Mouse (Mus musculus) frontal cortex, postnatal 25 days (tissue): ENCODE data around the gene Pip4k2c.
"Not testable (repeated sequence)": the region's sequence is repeated elsewhere in the genome, so short reads cannot be mapped to it uniquely, and the experiment has no call there.

Experiments
- DNase-seq, 2 experiments: peaks; one replicate each; pipeline ENCODE4 v3.0.0; 2022; ENCODE audit warnings: low spot score in 2 of 2

Gene Pip4k2c

DNA sequence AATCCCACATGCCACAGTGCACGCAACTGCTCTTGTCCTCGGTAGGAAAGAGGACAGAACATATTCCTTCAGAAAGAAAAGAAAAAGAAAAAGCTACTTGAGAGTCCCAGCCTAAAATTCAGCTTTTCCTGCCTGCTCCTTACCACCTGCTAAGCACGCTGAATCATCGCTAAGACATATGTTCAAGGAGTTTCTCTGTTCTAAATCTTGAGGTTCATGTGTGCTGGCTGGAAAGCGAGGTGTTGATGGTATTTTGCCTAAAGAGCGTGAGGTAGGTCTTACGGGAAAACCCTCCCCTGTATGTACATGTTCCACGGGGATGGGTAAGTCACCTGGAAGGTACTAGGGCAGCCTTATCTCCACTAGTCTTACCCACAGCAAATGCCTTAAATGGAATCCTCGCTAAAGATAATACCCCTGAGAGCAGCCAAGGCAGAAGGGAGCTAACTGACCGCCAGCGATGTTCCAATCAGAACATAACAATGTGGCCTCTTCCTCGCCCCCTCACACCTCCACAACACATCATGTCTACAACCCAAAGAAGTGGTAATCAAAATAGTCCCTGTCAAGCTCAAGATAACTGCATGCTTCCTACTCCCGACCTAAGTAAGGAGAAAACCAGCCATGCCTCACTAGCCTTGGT, 1.3 kb downstream of the Pip4k2c start:
- DNase-seq = no peak

DNA sequence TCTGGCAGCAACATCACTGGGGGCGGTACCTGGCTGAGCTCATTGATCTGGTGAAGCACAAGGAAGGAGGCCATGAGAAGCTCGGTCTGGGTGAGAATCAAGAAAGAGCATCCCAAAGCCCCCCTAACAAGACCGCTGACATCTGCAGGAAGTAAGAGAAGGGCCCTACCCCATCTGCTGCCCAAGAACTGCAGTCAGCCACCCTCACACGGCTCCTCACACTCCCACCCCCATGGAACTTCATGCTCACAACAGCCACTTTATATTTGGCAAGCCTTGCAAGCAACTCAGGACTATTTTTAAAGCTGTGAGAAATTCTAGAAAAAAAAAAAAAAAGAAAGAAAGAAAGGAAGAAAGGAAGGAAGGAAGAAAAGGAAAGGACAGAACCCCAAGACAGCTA, 2.5 kb downstream of the Pip4k2c start:
- DNase-seq = no peak

DNA sequence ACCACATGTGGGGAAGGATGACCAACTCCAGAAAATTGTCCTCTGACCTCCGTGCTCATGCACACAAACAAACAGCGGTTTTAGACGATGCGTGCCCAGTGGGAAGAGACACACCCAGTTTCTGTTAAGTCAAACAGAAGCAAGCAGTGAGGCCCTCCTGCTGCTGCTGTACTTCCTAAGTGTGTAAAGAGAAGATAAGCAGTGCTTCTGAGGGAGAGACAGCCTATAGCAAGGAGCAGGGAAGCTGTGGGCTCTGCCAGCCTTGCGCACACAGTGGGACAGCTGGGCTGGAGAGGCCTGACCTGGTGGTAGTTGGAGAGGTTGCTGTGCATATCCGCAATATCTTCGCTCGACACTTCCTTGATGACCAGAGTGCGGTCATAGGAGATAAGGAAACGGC, 6.0 kb downstream of the Pip4k2c start:
- no peak for DNase-seq

DNA sequence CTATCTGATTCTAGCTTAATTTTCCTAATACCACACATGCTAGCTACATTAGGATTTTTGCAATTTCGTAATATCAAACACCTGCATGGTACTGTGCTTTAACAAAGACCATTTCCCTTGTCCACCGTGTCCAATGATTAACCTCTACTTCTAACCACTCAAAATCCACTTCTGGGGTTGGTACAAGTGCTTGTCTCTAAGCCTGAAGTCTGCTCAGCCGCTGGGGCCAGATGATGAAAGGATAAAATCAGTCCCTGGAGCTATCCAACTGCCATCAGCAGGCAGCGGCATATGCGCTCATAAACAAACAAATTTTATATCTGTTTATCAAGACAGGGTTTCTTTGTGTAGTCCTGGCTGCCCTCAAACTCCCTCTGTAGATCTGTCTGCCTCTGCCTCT, 6.8 kb downstream of the Pip4k2c start:
- no peak for DNase-seq

DNA sequence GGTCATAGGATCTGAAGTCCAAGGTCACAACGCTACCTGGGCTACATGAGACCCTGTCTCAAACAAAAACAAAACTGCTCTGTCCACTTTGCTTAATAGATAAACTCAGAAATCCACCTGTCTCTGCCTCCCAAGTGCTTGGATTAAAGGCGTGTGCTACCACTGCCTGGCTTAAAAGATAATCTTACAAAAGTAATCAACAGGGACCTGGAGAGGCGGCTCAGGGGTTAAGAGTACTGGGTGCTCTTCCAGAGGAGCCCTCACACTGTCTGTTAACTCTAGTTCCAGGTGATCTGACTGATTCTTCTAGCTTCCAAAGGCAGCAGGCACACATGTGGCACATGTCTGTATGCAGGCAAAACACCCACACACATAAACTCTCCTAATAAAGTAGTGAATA, 8.3 kb downstream of the Pip4k2c start:
- DNase-seq = no peak

DNA sequence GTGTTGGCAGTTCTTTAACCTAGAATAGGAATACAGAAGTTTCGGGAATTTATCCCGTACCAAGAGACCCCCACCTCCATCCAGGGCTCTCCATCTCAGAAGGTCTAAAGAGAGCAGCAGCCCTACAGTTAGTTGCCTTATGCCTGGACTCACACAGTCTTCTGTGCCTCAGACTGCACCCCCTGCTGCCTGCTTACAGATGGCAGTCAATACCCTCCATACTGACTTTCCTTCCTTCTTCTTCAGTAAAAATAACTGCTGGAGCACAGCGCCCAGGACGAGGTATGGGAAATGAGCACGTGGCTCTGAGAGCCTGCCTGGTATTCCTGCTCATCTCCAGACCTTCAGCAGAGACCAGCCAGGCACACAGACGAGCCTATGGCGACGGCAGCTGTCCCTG, 11.1 kb downstream of the Pip4k2c start:
- no peak for DNase-seq

DNA sequence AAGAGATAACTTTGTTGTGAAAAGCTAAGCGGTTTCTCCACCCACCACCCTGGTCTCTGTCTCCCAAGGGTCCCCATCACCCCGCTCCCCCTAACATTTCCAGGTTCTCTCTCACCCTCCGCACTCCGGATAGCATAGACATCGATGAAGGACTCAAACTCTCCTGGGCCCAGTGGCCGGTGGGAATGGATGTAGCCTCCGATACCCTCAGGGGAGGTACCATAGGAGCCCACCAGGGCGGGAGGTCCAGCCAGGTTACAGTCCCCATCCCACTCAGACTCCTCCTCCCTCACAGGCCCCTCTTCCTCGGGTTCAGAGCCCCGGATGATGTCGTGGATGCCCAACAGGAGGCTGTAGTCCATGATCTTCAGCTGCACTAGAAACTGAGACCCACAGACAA, 11.9 kb downstream of the Pip4k2c start:
- DNase-seq = no peak

DNA sequence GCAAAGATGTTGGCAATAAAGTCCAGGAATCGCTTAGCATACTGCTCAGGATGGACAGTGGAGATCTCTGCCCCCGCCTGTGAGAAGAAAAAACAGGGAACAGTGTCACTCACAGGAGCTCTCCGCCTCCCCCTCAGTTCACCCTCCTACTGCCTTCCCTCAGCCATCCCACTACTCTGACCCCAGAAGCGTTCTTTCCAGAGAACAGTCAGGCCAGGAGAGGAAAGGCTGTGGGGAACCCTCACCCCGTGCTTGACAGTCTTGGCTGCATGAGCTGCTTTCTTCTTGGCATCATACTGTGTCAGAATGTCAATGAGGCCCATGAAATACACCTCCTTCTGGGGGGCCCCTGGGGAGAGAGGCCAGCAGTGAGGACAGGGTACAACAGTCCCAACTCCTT, 12.3 kb downstream of the Pip4k2c start:
- no peak for DNase-seq

DNA sequence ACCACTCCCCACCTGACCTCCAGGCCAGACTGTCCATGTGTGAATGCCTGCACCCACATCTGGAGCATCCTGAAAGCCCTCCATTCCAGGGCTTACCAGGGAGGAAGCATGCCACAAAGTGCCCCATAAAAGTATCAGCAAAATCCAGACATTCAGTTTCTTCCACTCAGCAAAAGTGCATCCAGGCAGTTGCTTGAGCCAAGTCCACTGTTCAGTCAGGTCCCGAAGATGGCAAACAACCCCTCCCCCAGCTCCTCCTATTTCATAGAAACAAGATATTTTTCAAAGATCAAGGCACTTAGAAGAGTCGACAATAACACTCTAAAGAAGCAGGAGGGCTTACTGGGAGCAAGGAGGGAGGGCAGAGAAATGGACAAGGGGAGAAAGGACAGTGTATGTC, 12.9 kb downstream of the Pip4k2c start:
- DNase-seq = no peak

DNA sequence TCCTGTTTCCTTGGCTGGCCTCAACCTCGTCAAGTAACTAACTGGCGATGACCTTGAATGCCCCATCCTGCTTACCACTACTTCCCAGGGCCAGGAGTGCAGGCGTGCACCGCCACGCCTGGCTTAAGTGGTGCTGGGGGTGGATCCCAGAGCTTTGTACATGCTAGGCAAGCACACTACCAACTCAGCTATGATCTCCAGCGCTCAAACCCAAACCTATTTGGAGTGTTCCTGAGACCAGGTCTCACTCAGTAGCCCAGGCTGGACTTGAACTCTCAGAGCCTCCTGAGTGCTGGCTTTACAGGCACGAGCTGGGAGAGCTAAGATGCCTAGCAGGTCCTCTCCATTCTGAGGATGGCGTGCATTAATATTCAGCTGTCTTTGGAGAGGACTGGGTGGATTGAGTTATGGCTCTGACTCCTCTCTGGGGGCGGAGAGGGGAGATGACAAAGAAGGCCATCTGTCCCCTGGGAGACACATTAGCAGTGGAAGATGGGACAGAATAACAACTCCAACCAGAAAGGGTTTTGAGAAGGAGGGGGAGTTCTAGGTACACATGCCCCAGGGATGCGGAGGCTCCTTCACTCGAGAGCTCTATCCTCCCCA, 13.8 kb downstream of the Pip4k2c start:
- DNase-seq = no peak

DNA sequence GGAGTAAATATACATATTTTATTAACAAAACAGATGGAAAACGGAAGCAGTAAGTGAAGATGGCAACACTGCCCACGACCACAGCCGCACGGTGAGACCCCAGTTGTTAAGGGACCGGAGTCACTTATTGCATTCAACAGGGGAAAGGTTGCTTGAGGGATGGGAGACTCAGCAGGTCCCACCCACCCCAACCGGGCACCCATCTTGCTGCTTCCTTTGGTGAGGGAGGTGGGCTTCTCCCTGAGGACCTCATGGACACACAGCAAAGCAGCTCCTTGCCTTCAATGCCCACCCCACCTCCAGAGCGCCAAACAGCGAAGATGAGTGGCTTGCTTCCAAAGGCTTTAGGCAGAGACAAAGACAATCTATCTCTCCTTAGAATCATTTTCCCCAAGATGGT, 14.3 kb downstream of the Pip4k2c start:
- no peak for DNase-seq

DNA sequence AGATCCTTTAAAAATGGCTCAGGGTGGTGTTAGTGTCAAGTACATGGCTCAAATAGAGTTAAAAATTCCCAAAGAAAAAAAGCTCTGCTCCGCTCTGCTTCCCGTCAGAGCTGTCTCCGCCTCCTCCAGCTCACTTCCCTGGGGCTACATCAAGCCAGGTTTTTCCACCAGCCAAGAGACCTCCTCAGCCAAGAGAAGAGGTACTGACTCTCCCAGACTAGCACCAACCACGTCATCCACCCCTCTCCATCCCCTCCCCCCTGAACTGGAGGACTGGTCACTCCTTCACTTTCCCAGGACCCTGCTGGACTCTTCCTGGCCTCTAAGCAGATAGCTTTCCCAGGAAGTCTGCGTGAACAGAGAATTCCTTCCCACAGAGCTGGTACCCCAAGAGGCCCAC, 15.0 kb downstream of the Pip4k2c start:
- peak in 1 of 2 experiments; percentile 53 for DNase-seq

DNA sequence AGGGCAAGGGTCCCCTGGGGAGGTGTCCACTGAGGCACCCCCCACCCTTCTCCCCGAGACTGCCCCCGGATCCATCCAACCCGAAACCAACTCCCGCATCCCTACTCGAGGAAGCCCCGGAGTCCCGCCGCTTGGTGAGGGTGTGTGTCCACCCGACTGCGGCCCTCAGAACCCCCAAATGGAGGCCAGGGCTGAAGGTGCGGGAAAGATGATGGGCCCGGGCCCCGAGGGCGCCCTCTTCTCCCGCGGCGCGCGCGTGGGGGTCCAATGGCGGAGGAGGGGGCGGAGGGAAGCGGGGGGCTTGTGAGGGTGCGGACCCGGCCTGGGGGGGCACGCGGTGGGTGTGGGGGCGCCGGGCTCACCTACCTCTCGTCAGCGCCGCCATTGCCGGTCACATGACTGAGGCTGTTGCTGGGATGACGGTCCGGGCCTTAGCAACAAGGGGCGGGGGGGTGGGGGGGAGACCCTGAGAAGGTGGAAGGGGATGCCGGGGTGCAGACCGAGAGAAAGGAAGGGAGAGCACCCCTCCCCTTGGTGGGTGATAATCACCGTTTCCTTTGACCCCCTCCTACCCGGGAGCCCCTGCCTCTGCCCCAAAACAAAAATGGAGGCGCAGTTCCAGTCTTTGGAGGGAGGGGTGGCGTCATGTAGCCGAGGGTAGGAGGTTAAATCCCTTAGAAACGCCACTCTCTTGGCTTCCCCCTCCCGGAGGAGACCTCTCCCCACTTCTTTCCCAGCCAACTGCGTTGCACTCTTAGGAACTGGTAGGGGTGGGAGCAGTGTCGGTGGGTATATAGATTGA, 15.9 kb downstream of the Pip4k2c start, which contains the start of gene Dtx3:
Gene Dtx3, minus strand, starts transcription at position 401 of the 802 bp plus-strand sequence.
- no peak for DNase-seq

DNA sequence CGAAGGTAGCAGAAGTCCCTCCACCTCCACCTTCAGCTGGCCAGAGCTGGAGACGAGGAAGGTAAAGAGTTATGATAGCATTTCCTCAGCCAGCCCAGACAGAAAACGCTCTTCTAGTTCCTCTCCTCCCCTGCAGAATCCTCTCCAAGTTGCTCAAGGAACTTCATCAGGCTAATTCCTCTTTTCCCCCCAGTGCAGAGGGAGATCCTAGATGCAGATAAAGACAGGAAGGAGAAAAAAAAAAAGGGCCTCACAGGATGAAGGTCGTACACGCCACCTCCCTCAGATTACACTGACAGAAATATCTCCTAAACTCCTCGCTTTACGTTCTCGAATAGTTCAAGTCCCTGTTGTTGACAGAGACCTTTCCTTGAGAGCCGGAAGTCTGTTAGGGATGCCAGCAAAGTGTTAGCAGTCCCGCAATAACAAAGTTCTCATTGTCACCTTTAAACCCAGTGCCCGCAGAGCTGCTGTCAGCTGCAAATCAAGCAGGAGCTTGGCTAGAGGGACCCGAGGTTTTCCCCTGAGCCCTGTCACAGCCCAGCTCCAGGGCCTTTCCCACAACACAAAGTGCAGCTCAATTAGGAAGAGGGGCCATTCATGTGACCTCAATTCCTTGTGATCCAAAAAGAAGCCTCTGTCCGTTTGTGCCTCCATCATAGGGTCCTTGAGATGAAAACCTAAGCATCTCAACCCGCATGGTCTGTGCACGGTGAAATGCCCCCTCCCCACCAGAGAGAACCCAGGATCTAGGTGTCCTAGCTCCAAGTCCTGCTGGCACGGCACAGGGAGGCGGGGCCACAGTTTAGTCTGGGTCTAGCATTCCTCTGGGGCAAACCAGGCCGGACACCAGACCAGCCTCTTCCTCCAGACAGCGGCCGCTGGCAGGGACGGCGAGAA, 16.7 kb downstream of the Pip4k2c start:
- DNase-seq = no peak

DNA sequence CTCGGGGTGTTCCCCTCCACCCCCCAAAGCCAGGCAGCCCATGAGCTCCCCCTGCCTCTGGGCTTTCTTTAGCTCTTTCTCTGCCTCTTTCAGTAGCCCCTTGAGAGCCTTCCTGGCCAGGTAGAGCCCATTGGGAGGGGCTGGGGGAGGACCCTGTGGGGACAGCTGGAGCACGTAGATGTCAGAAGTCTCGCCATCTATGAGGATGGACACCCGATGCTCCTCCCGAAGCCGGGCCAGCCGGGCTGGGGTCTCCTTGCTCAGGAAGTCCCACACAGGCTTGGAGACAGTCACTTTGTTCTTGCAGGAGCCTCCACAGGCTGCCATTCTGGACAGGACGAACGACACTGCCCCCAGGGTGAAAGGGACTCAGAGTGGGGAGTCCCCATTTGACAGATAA, 18.4 kb downstream of the Pip4k2c start:
- no peak for DNase-seq

DNA sequence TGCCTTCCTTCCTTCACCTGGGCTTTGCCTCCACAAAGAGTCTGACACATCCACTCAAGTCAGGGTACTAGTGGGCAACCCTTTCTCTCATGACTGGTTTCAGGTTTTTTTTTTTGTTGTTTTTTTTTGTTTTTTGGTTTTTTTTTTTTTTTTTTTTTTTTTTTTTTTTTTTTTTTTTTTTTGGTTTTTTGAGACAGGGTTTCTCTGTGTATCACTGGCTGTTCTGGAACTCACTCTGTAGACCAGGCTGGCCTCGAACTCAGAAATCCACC, 19.4 kb downstream of the Pip4k2c start:
- not testable (repeated sequence) for DNase-seq

DNA sequence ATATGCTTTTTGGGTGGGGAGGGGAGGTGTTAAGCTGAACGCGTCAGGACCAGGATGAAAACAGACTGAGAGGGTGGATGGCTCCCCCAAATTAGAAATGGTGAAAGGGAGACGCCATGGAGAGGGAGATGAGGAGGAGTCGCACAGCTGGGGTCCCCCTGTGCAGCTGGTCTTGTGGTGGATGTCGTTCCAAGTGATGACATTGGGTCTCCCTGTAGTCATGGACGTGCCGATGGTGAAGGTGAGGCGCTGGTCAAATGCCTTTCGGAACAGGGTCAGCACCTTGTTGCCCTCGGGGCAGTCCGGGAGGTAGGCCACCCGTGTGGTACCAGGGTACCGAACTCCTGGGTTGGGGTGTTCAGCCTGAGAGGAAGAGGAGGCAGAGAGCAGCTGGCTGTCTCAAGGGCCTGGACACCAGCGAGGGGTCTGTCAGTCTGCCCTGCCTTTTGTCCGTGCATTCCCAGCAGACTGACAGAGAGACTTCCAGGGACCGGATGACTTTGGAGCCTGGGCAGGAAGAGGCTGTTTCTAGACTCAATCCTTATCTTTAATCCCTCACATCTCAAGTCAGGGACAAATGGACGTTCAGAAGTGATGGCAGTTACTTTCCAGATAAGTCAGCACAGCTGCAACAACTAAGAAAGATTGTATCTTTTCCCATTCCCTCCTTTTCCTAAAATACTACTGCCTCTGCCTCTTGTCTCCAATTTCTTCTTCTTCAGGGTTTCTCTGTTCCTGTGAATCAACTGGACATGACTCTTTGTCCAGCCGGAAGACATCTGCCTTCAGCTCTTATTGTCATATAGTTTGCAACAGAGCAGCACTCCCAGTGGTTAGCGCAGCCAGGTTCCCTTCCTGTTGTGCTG, 20.0 kb downstream of the Pip4k2c start:
- no peak for DNase-seq

DNA sequence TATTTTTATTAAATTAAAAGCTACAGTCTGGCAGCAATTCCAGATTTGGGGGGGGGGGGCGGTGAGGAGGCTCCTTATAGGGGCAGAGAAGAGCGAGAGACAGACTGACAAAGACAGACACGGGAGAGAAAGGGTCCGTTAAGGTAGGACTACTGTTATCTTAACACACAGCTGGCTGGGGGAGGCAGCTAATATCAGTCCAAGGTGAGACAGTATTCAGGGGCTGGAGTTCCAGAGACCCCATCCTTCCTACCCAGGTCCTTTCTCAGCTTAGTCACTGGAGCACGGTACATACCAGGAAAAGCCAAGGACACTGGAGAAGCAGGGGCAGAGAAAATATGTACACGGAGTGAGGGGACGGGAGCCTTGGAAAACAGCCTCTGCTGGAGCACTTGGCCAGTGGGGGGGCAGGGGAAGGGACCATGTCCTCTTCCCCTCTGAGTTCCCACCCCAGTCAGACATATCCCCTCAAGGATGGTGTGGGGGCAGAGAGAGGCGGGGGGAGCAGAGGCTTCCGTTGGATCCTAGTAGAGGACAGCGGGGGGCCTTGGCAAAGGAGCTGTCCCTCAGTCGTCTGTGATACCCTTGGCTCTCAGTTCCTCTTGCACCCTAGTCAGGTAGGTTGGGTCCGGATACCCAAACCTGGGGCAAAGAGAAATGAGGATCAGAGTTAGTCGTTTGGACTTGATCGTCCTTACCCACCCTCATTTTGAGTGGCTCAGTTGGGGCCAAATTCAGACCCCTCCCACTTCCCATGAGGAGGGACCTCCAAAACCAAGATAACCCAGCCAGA, 20.8 kb downstream of the Pip4k2c start:
- no peak for DNase-seq

DNA sequence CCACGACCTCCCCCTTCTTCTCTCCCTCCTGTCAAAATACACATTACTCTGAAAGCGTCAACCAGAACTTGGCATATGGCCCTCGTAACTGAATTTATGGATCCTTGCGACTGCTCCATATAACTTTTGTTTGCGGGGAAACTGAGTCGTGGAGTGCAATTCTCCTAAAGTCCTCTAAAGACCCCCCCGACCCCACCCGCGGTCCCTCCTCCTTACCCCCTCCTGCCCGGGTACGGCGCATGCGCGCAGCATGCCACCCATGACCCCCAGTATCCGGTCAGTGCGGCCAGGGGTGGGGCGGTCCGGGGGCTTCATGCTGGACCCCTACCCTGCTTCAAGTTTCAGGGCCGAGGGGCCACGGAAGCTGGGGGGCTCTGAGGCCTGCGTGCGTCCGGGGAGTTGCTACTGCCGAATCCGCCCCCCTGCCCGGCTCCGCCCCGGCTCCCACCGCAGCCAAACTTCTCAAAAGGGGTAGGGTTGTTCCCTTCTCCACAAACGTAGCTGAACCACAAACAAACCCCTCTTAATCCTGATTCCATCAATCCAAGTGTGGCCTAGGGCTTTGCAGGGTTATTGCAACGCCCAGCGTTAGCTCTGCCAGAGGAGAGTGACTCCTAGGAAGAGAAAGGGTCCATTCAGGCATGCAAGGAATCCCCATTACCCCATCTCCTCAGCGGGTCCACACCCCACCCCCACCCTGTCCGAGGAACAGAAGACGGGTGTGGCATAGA, 21.6 kb downstream of the Pip4k2c start, which contains the start of gene Arhgef25:
Gene Arhgef25, minus strand, starts transcription at position 433 of the 731 bp plus-strand sequence.
- DNase-seq = no peak
